Mouse (Mus musculus) C2C12 (cell line): Measurements from ENCODE around the gene Hlcs.

Experiments used
- CEBPB ChIP-seq: IDR thresholded peaks from one replicate; pipeline ENCODE4 v1.6.1; 2011; ENCODE audit warnings: low read depth, mild to moderate bottlenecking, control low read depth, moderate library complexity
- CTCF ChIP-seq: IDR thresholded peaks from one replicate; pipeline ENCODE4 v1.5.1; 2011; ENCODE audit not compliant: control insufficient read depth, insufficient read depth, insufficient read length
- USF1 ChIP-seq: IDR thresholded peaks from one replicate; pipeline ENCODE4 v1.6.1; 2011; ENCODE audit warnings: low read depth, mild to moderate bottlenecking, control low read depth, moderate library complexity

DNA sequence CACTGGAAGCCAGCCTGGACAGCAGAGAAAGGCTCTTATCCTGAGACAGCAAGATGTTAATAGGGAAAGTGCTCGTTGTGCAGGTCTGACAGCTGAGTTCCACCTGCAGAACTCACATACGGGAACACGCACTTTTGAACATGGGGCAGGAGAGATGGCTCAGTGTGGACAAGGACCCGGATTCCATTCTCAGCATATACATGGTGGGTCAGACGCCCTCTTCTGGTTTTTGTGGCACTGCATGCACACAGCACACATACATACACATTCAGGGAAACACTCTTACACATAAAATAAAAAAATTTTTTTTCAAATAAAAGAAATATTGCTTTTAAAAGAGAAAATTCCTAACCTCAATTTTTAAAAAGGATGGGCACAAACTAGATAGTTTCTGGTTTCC is 11.7 kb downstream of the Hlcs start:
- TF ChIP-seq USF1 (no peak), CTCF (no peak), CEBPB (no peak)
